Mouse (Mus musculus): Measurements from ENCODE around the gene Arid1b. TPM values are rescaled to one million over a fixed set of nuclear protein-coding genes. Genes with fewer than 3 reads are reported as not detected.
A peak's percentile ranks its signal among the peaks of the same experiment; 100 is the strongest.

Gene Arid1b
- polyA plus RNA-seq, 1 experiment from 2014 or later = 8.7 TPM

GRCm38 (mm10) chr17:5280499-5281053 lies 286.4 kb downstream of the Arid1b start:
- Histone ChIP-seq H3K4me1 (replicated peaks) (peaks cover 37% of the 10 kb centered on the region), H3K36me3 (peaks cover 12% of the 10 kb centered on the region), H3K4me3 (no peak overlapping the region), H3K9ac (no peak overlapping the region), H3K4me2 (no peak overlapping the region), H3K27ac (ENCODE audit: poor library complexity, severe bottlenecking) (no peak overlapping the region), H3K9me3 (replicated peaks) (no peaks in the 10 kb centered on the region), H3K27me3 (replicated peaks) (no peaks in the 10 kb centered on the region)
- no peak for ATAC-seq (ENCODE audit: insufficient number of reproducible peaks, low FRiP score)
- 85% methylated on average over 4 of the region's 4 CpGs for WGBS

- Histone ChIP-seq H3K36me3 (peaks cover 4% of the 10 kb centered on the region; the same call in 1 of the 2 replicates), H3K4me1 (replicated peaks) (peaks cover 29% of the 10 kb centered on the region), H3K27ac (ENCODE audit: poor library complexity, severe bottlenecking) (no peak overlapping the region), H3K4me2 (no peak overlapping the region), H3K9me3 (replicated peaks) (no peaks in the 10 kb centered on the region), H3K4me3 (no peak overlapping the region), H3K9ac (no peak overlapping the region), H3K27me3 (replicated peaks) (no peaks in the 10 kb centered on the region)
- WGBS = 87% methylated on average over 10 of the region's 10 CpGs
- no peak for ATAC-seq (ENCODE audit: insufficient number of reproducible peaks, low FRiP score)
These were observed 290.7 kb downstream of the Arid1b start for GRCm38 (mm10) chr17:5284783-5285182.

- no peak for ATAC-seq (ENCODE audit: insufficient number of reproducible peaks, low FRiP score)
- Histone ChIP-seq H3K27ac (ENCODE audit: poor library complexity, severe bottlenecking) (peak overlapping the region; percentile 24; the same call in 1 of the 2 replicates), H3K4me2 (no peak overlapping the region), H3K4me1 (replicated peaks) (peaks cover 29% of the 10 kb centered on the region), H3K4me3 (no peak overlapping the region), H3K36me3 (peaks cover 15% of the 10 kb centered on the region), H3K9ac (no peak overlapping the region), H3K9me3 (replicated peaks) (no peaks in the 10 kb centered on the region), H3K27me3 (replicated peaks) (no peaks in the 10 kb centered on the region)
- 73% methylated on average over 13 of the region's 13 CpGs for WGBS
These were observed 291.8 kb downstream of the Arid1b start for GRCm38 (mm10) chr17:5285877-5286440.

DNA sequence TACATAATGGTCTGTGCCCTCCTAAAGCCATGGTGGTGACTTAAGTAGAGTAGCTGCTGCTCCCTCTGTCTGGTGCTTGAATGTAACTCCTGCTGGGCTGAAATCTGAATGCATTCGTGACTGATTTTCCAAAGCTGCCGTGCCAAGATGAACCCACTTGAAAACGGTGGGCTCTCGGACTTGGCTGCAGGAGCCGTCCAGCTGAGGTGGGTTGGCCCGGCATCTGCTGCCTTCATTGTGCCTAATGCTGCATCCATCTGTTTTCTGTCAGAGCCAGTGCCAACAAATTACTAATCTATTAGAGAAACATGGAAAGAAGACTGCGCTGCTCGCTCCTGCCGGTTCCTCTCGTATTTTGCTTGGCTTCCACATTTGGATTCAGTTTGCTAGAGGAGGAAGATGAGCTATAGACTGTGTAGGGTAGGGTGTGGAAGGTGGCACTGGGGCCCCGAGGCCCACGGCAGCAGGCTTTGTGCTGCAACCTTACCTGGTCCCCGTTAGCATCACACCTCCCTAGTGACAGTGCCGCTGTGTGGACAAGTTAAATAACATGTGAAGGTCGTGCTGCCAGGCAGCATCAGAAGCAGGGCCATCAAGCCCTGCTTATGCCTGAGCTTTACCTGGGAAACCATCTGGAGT lies 292.6 kb downstream of the Arid1b start:
- no peak overlapping the region for H3K27ac ChIP-seq (ENCODE audit: poor library complexity, severe bottlenecking)
- no peak overlapping the region for H3K9ac ChIP-seq
- no peak for ATAC-seq (ENCODE audit: insufficient number of reproducible peaks, low FRiP score)
- H3K4me1 ChIP-seq (replicated peaks) = peaks cover 23% of the 10 kb centered on the region
- WGBS = 78% methylated on average over 15 of the region's 15 CpGs
- H3K36me3 ChIP-seq = peaks cover 22% of the 10 kb centered on the region
- no peaks in the 10 kb centered on the region for H3K9me3 ChIP-seq (replicated peaks)
- H3K27me3 ChIP-seq (replicated peaks) = no peaks in the 10 kb centered on the region
- H3K4me2 ChIP-seq = no peak overlapping the region
- H3K4me3 ChIP-seq = no peak overlapping the region

- Histone ChIP-seq H3K4me1 (replicated peaks) (peaks cover 23% of the 10 kb centered on the region), H3K27me3 (replicated peaks) (no peaks in the 10 kb centered on the region), H3K9me3 (replicated peaks) (no peaks in the 10 kb centered on the region), H3K4me2 (no peak overlapping the region), H3K36me3 (peaks cover 22% of the 10 kb centered on the region), H3K27ac (ENCODE audit: poor library complexity, severe bottlenecking) (no peak overlapping the region), H3K4me3 (no peak overlapping the region), H3K9ac (no peak overlapping the region)
- ATAC-seq (ENCODE audit: insufficient number of reproducible peaks, low FRiP score) = no peak
- WGBS = 55% methylated on average over 4 of the region's 4 CpGs
These were observed 293.1 kb downstream of the Arid1b start for GRCm38 (mm10) chr17:5287210-5287591.

- 79% methylated on average over 9 of the region's 9 CpGs for WGBS
- Histone ChIP-seq H3K4me1 (replicated peaks) (peaks cover 23% of the 10 kb centered on the region), H3K9me3 (replicated peaks) (no peaks in the 10 kb centered on the region), H3K27ac (ENCODE audit: poor library complexity, severe bottlenecking) (no peak overlapping the region), H3K4me3 (no peak overlapping the region), H3K36me3 (peaks cover 22% of the 10 kb centered on the region), H3K4me2 (no peak overlapping the region), H3K27me3 (replicated peaks) (no peaks in the 10 kb centered on the region), H3K9ac (no peak overlapping the region)
- no peak for ATAC-seq (ENCODE audit: insufficient number of reproducible peaks, low FRiP score)
These were observed 293.5 kb downstream of the Arid1b start for GRCm38 (mm10) chr17:5287641-5288040.

DNA sequence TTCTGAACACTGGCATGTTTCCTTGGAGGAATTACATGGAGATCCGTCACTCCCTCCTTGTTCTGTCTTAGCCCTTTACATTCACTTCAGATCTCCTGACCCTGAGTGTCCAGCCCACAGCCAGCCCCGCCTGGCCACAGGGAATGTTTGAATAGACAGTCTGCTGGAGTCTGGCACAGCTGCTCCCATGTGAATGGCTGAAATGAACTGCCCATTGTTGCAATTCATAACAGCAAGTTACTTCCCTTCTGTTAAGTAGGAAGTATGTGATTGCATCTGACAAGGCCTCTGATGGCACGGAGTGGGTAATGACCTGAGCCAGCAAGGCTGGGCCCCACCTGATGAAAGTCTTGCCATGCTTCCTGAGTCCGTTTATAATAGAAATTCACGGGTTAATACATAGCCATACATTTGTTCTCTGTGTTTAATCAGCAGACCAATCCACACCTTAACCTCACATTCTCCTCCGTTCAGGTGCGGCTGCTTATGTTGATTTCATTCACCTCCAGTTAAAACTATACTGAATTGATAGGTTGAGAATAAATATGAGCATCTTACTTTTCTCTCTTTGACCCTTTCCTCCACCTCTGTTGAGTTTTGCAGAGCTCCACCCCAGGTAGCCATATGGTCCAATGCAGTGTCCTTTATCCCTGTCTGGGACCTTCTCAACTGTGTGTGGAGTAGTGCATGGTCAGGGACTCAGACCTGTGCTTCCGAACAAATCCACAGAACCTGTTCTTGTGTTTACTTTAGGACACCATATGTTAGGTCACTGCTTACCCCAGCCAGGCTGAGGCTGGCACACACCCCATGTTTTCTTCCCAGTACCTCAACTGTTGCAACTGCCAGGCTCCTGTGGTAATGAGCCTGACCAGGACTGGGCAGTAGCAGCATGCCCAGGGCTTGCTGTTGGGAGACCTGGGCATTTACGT lies 299.8 kb downstream of the Arid1b start:
- Histone ChIP-seq H3K4me3 (no peak overlapping the region), H3K9ac (no peak overlapping the region), H3K27me3 (replicated peaks) (no peaks in the 10 kb centered on the region), H3K27ac (ENCODE audit: poor library complexity, severe bottlenecking) (no peak overlapping the region), H3K4me1 (replicated peaks) (peaks cover 9% of the 10 kb centered on the region), H3K9me3 (replicated peaks) (no peaks in the 10 kb centered on the region), H3K36me3 (peaks cover 25% of the 10 kb centered on the region), H3K4me2 (no peak overlapping the region)
- no peak for ATAC-seq (ENCODE audit: insufficient number of reproducible peaks, low FRiP score)
- 82% methylated on average over 9 of the region's 9 CpGs for WGBS

DNA sequence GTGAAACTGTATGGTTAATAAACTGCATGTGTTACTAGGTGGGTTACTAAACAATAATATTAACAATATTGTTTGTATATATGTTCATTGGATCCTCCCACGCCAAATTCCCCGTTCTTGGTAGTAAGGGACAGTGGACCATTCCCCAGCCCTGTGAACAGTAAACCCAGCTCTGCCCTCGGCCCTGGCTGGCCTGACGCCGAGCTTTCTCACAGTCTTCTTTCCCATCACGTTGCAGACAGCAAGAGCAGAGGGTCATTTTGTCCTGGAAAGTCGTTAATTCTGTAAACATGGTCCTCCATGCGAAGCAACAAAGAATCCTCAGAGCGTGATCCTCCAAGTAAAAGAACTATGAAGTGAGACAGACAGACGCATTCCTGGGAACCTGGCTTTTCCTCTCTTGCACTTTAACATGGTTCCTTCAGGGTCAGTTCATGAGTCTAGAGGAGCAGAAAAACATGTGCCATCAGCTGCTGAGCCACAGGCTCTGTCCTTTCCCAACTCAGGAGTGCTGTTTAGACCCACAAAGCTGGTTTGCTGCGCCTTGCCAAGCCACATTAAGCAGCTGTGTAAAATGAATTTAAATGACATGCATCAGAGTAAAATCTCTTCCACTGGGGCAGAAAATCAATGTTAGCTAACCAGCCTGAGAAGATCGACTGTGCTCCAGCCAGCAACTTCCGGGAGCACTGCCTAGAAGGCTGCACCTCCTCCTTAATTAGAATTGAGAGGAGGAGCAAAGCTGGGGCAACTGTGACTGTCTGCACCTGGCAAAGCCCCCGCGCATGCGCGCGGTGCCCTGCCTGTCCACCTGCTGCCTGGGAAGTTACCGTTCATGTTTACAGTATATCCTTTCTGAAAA lies 301.2 kb downstream of the Arid1b start:
- no peaks in the 10 kb centered on the region for H3K9me3 ChIP-seq (replicated peaks)
- H3K4me2 ChIP-seq = no peak overlapping the region
- no peak overlapping the region for H3K9ac ChIP-seq
- WGBS = 82% methylated on average over 19 of the region's 19 CpGs
- ATAC-seq (ENCODE audit: insufficient number of reproducible peaks, low FRiP score) = no peak
- no peak overlapping the region for H3K4me3 ChIP-seq
- no peaks in the 10 kb centered on the region for H3K27me3 ChIP-seq (replicated peaks)
- H3K4me1 ChIP-seq (replicated peaks) = peaks cover 14% of the 10 kb centered on the region
- H3K36me3 ChIP-seq = peaks cover 20% of the 10 kb centered on the region
- no peak overlapping the region for H3K27ac ChIP-seq (ENCODE audit: poor library complexity, severe bottlenecking)

- H3K4me3 ChIP-seq = no peak overlapping the region
- no peak overlapping the region for H3K4me2 ChIP-seq
- no peak for ATAC-seq (ENCODE audit: insufficient number of reproducible peaks, low FRiP score)
- WGBS = 80% methylated on average over 7 of the region's 7 CpGs
- H3K9me3 ChIP-seq (replicated peaks) = no peaks in the 10 kb centered on the region
- no peak overlapping the region for H3K27ac ChIP-seq (ENCODE audit: poor library complexity, severe bottlenecking)
- no peaks in the 10 kb centered on the region for H3K27me3 ChIP-seq (replicated peaks)
- peaks cover 14% of the 10 kb centered on the region for H3K4me1 ChIP-seq (replicated peaks)
- H3K36me3 ChIP-seq = peaks cover 15% of the 10 kb centered on the region
- H3K9ac ChIP-seq = no peak overlapping the region
These were observed 301.8 kb downstream of the Arid1b start for GRCm38 (mm10) chr17:5295948-5296262.

DNA sequence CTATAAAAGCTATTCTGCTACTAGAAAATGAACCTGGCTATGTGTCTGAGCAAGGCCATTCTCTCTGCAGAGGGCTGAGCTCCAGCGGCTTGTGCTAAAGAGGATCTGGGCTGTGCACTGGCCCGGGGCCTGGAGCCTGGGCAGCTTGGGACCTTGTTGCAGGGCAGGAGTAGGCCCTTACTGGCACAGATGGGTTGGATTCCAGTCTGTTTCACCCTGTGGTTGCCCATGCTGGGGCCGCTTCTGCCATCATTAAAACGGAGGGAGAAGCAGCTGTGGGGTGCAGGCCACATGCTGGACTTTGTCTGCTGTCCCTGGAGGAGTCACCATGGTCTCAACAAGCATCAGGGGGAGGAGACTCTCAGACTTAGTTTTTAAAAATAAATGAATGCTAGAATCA lies 303.4 kb downstream of the Arid1b start:
- 82% methylated on average over 4 of the region's 4 CpGs for WGBS
- ATAC-seq (ENCODE audit: insufficient number of reproducible peaks, low FRiP score) = no peak
- no peak overlapping the region for H3K4me2 ChIP-seq

More for the DNA sequence above, 303.4 kb downstream of the Arid1b start:
- H3K9me3 ChIP-seq (replicated peaks) = no peaks in the 10 kb centered on the region
- H3K4me1 ChIP-seq (replicated peaks) = peaks cover 14% of the 10 kb centered on the region
- H3K27me3 ChIP-seq (replicated peaks) = no peaks in the 10 kb centered on the region
- H3K36me3 ChIP-seq = peaks cover 7% of the 10 kb centered on the region; the same call in 1 of the 2 replicates
- H3K27ac ChIP-seq (ENCODE audit: poor library complexity, severe bottlenecking) = no peak overlapping the region
- no peak overlapping the region for H3K4me3 ChIP-seq
- H3K9ac ChIP-seq = no peak overlapping the region
